Mouse (Mus musculus): ENCODE results near the gene Olfr143. TPM values are rescaled to one million over a fixed set of nuclear protein-coding genes. Genes with fewer than 3 reads are reported as not detected.

Olfr143 gene
- polyA plus RNA-seq (2011; ENCODE audit: insufficient read length, low read depth, missing spikeins) = not detected in 2 replicates

- TF ChIP-seq CTCF (IDR thresholded peaks at IDR 0.05; ENCODE audit: borderline replicate concordance, insufficient read depth, low read length) = no peak
- TF ChIP-seq POLR2A (IDR thresholded peaks at IDR 0.05; ENCODE audit: low read depth, low read length) = no peak
- Histone ChIP-seq H3K27ac (ENCODE audit: insufficient read depth, low read length) (no peak within 1 kb of the TSS), H3K4me3 (ENCODE audit: insufficient read depth, low read length) (no peak within 1 kb of the TSS), H3K4me1 (ENCODE audit: control insufficient read depth, insufficient read depth, low read length) (no peaks in the 10 kb centered on the region)
Measured at GRCm38 (mm10) chr9:38252474-38252873, at the start of gene Olfr143. TSS of gene Olfr143 (plus strand) at chr9:38252774.

GRCm38 (mm10) chr9:38208065-38208464, 44.5 kb upstream of the Olfr143 start, which contains the start of gene Olfr893:
TSS of gene Olfr893 (plus strand) at chr9:38208365.
- no peak within 1 kb of the TSS for H3K4me3 ChIP-seq (ENCODE audit: insufficient read depth, low read length)
- H3K27ac ChIP-seq (ENCODE audit: insufficient read depth, low read length) = no peak within 1 kb of the TSS
- TF ChIP-seq CTCF (IDR thresholded peaks at IDR 0.05; ENCODE audit: borderline replicate concordance, insufficient read depth, low read length) (no peak), POLR2A (IDR thresholded peaks at IDR 0.05; ENCODE audit: low read depth, low read length) (no peak)
- H3K4me1 ChIP-seq (ENCODE audit: control insufficient read depth, insufficient read depth, low read length) = no peaks in the 10 kb centered on the region

GRCm38 (mm10) chr9:38217755-38218154, 34.8 kb upstream of the Olfr143 start, which contains the start of gene Olfr894:
TSS of gene Olfr894 (plus strand) at chr9:38218055.
- H3K27ac ChIP-seq (ENCODE audit: insufficient read depth, low read length) = no peak within 1 kb of the TSS
- no peaks in the 10 kb centered on the region for H3K4me1 ChIP-seq (ENCODE audit: control insufficient read depth, insufficient read depth, low read length)
- TF ChIP-seq CTCF (IDR thresholded peaks at IDR 0.05; ENCODE audit: borderline replicate concordance, insufficient read depth, low read length) = no peak
- TF ChIP-seq POLR2A (IDR thresholded peaks at IDR 0.05; ENCODE audit: low read depth, low read length) = no peak
- H3K4me3 ChIP-seq (ENCODE audit: insufficient read depth, low read length) = no peak within 1 kb of the TSS

- Histone ChIP-seq H3K27ac (ENCODE audit: insufficient read depth, low read length) (no peak within 1 kb of the TSS), H3K4me3 (ENCODE audit: insufficient read depth, low read length) (no peak within 1 kb of the TSS), H3K4me1 (ENCODE audit: control insufficient read depth, insufficient read depth, low read length) (no peaks in the 10 kb centered on the region)
- TF ChIP-seq POLR2A (IDR thresholded peaks at IDR 0.05; ENCODE audit: low read depth, low read length) (no peak), CTCF (IDR thresholded peaks at IDR 0.05; ENCODE audit: borderline replicate concordance, insufficient read depth, low read length) (no peak)
Measured at GRCm38 (mm10) chr9:38267551-38267950, 15.0 kb downstream of the Olfr143 start, which contains the start of gene Olfr895. TSS of gene Olfr895 (plus strand) at chr9:38267851.

GRCm38 (mm10) chr9:38290807-38291206, 38.2 kb downstream of the Olfr143 start, which contains the start of gene Olfr896-ps1:
TSS of gene Olfr896-ps1 (plus strand) at chr9:38291107.
- H3K4me3 ChIP-seq (ENCODE audit: insufficient read depth, low read length) = no peak within 1 kb of the TSS
- H3K27ac ChIP-seq (ENCODE audit: insufficient read depth, low read length) = no peak within 1 kb of the TSS
- TF ChIP-seq CTCF (IDR thresholded peaks at IDR 0.05; ENCODE audit: borderline replicate concordance, insufficient read depth, low read length) (no peak), POLR2A (IDR thresholded peaks at IDR 0.05; ENCODE audit: low read depth, low read length) (no peak)
- no peaks in the 10 kb centered on the region for H3K4me1 ChIP-seq (ENCODE audit: control insufficient read depth, insufficient read depth, low read length)

Other genes with a start within 250 kb of the Olfr143 start
- not detected in 2 replicates for gene Olfr883, start 227.0 kb upstream of the Olfr143 start, polyA plus RNA-seq (2011; ENCODE audit: insufficient read length, low read depth, missing spikeins)
- gene Olfr884, start 206.2 kb upstream of the Olfr143 start, polyA plus RNA-seq (2011; ENCODE audit: insufficient read length, low read depth, missing spikeins) = not detected in 2 replicates
- not detected in 2 replicates for gene Olfr885, start 191.5 kb upstream of the Olfr143 start, polyA plus RNA-seq (2011; ENCODE audit: insufficient read length, low read depth, missing spikeins)
- not detected in 2 replicates for gene Olfr887, start 168.7 kb upstream of the Olfr143 start, polyA plus RNA-seq (2011; ENCODE audit: insufficient read length, low read depth, missing spikeins)
- not detected in 2 replicates for gene Olfr888, start 144.6 kb upstream of the Olfr143 start, polyA plus RNA-seq (2011; ENCODE audit: insufficient read length, low read depth, missing spikeins)
- gene Olfr889, start 137.6 kb upstream of the Olfr143 start, polyA plus RNA-seq (2011; ENCODE audit: insufficient read length, low read depth, missing spikeins) = 0.09 TPM in 1 of 2 replicates, not detected in the other
- not detected in 2 replicates for gene Olfr890, start 110.3 kb upstream of the Olfr143 start, polyA plus RNA-seq (2011; ENCODE audit: insufficient read length, low read depth, missing spikeins)
- not detected in 2 replicates for gene Olfr891, start 72.0 kb upstream of the Olfr143 start, polyA plus RNA-seq (2011; ENCODE audit: insufficient read length, low read depth, missing spikeins)
- gene Olfr893, start 44.4 kb upstream of the Olfr143 start, polyA plus RNA-seq (2011; ENCODE audit: insufficient read length, low read depth, missing spikeins) = not detected in 2 replicates
- not detected in 2 replicates for gene Olfr894, start 34.7 kb upstream of the Olfr143 start, polyA plus RNA-seq (2011; ENCODE audit: insufficient read length, low read depth, missing spikeins)
- not detected in 2 replicates for gene Olfr895, start 15.1 kb downstream of the Olfr143 start, polyA plus RNA-seq (2011; ENCODE audit: insufficient read length, low read depth, missing spikeins)
- gene Olfr896-ps1, start 38.3 kb downstream of the Olfr143 start, polyA plus RNA-seq (2011; ENCODE audit: insufficient read length, low read depth, missing spikeins) = not detected in 2 replicates
- gene Olfr25, start 76.3 kb downstream of the Olfr143 start, polyA plus RNA-seq (2011; ENCODE audit: insufficient read length, low read depth, missing spikeins) = not detected in 2 replicates
- not detected in 2 replicates for gene Olfr898, start 95.6 kb downstream of the Olfr143 start, polyA plus RNA-seq (2011; ENCODE audit: insufficient read length, low read depth, missing spikeins)
- not detected in 2 replicates for gene Olfr250, start 114.1 kb downstream of the Olfr143 start, polyA plus RNA-seq (2011; ENCODE audit: insufficient read length, low read depth, missing spikeins)
- not detected in 2 replicates for gene Olfr251, start 124.3 kb downstream of the Olfr143 start, polyA plus RNA-seq (2011; ENCODE audit: insufficient read length, low read depth, missing spikeins)
- not detected in 2 replicates for gene Olfr147, start 148.9 kb downstream of the Olfr143 start, polyA plus RNA-seq (2011; ENCODE audit: insufficient read length, low read depth, missing spikeins)
- not detected in 2 replicates for gene Olfr901, start 176.7 kb downstream of the Olfr143 start, polyA plus RNA-seq (2011; ENCODE audit: insufficient read length, low read depth, missing spikeins)
- gene Olfr902, start 194.9 kb downstream of the Olfr143 start, polyA plus RNA-seq (2011; ENCODE audit: insufficient read length, low read depth, missing spikeins) = not detected in 2 replicates
- gene Olfr904, start 210.4 kb downstream of the Olfr143 start, polyA plus RNA-seq (2011; ENCODE audit: insufficient read length, low read depth, missing spikeins) = not detected in 2 replicates
- gene Olfr905, start 218.3 kb downstream of the Olfr143 start, polyA plus RNA-seq (2011; ENCODE audit: insufficient read length, low read depth, missing spikeins) = 0.12 and 0.32 TPM in 2 replicates
- gene Olfr906, start 234.3 kb downstream of the Olfr143 start, polyA plus RNA-seq (2011; ENCODE audit: insufficient read length, low read depth, missing spikeins) = not detected in 2 replicates
- not detected in 2 replicates for gene Olfr907, start 243.0 kb downstream of the Olfr143 start, polyA plus RNA-seq (2011; ENCODE audit: insufficient read length, low read depth, missing spikeins)